Mouse (Mus musculus) liver (tissue): Measurements from ENCODE around the gene 1700029F12Rik.
A peak's percentile ranks its signal among the peaks of the same experiment; 100 is the strongest.

ENCODE experiments used
- DNase-seq: peaks from one replicate; pipeline ENCODE4 v3.0.0-alpha.2; 2020; ENCODE audit warnings: mixed read lengths

The 1700029F12Rik gene

DNA sequence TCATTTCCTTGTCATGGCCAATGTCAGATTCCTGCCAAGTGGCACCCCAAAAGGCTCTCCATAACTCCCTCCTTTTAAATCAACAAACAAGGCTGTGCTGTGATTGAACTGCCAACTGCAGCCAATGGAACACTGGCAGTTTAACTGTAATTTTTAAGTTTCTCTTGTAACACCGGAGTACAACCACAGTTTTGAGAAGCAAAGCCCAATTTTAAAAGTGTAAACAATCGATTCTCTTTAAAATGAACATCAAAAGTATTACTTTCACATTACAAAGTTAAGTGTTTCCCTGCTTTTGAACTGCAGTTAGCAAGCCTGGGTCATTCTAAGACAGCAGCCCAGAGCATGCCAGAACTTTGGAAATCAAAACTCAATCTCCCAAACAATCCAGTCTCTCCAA is at the start of gene 1700029F12Rik:
Gene 1700029F12Rik (minus strand): TSS at position 101 of the 400 bp plus-strand sequence.
- DNase-seq, result no peak

DNA sequence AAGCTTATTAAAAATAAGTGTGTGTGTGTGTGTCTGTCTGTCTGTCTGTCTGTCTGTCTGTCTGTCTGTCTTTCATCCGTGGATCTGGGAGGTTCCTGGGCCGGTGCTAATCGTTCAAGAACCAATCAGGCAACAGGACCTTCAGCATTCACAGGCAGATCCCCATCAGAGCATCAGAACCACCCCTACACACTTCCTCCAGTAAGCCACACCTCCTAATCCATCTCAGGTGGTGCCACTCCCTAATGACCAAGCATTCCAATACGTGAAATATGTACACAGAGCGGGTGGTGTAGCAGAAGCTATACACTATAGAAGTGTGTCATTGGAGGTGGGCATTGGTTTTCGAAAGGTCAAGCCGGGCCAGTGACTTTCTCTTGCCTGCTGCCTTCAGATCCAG is 48.3 kb upstream of the 1700029F12Rik start:
- DNase-seq, result peak; percentile 36

DNA sequence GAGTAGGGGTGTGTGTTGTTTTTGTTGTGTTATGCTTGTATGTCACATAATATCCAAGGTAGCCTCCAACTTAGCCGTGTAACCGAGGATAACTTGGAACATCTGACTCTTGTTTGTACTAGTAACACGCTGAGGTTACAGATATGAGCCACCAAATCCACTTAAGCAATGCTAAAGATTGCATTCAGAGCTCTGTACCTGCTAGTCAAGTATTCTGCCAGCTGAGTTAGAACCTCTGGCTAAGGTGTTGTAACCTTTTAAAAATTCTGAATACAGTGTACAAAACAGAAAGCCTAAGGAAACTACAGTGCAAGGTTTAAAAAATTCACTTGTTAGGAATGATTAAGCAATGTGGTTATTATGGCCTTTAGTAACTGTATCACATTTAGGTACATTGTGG is 46.5 kb upstream of the 1700029F12Rik start:
- no peak for DNase-seq

DNA sequence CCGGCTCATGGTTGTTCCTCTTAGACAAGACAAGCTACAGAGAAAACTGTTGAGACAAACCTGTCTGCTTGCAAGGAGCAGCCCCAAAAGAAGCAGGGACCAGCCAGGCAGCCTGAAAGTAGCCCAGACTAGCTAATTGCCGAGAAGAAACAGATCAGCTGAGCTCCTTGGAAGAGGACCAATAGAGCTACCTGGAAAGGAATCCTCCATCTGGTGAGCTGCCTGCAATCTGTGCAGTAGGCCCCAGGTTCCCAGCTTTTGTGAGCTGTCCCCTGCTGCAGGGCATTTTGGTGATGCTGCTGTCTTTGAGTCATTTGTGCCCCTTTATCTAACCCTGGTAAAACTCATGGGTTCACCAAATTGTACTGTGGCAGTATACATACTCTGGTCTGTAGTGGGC is 46.0 kb upstream of the 1700029F12Rik start:
- DNase-seq, result no peak

DNA sequence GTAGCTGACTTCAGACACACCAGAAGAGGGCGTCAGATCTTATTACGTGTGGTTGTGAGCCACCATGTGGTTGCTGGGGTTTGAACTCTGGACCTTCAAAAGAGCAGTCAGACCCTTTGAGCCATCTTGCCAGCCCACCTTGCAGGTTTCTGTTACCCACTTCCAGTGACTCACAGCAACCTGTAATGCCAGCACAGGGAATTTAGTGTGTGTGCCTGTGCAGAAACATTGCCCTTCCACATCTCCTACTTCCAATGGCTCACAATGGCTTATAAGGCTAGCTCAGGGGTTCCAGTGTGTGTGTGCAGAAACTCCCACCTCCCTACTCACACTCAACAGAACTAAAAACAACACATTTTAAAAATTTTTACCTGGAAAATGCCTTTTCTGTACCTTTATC is 43.4 kb upstream of the 1700029F12Rik start:
- DNase-seq, result no peak

DNA sequence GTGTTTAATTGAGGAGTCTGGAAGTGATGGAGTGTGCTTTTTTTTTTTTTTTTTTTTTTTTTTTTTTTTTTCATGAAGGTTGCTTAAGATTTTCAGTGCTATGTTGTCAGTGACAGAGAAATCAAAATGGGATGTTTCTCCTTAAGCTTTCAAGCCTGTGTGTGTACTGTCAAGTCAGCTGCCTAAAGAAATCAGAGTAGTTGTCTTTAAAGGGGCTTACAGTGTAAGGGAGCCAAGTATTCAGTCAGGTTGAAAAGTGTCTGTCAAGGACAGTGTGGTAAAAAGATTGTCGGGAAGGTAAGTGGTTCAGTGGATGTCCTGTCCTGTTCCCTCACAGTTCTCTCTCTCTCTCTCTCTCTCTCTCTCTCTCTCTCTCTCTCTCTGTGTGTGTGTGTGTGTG is 39.3 kb upstream of the 1700029F12Rik start:
- no peak for DNase-seq

DNA sequence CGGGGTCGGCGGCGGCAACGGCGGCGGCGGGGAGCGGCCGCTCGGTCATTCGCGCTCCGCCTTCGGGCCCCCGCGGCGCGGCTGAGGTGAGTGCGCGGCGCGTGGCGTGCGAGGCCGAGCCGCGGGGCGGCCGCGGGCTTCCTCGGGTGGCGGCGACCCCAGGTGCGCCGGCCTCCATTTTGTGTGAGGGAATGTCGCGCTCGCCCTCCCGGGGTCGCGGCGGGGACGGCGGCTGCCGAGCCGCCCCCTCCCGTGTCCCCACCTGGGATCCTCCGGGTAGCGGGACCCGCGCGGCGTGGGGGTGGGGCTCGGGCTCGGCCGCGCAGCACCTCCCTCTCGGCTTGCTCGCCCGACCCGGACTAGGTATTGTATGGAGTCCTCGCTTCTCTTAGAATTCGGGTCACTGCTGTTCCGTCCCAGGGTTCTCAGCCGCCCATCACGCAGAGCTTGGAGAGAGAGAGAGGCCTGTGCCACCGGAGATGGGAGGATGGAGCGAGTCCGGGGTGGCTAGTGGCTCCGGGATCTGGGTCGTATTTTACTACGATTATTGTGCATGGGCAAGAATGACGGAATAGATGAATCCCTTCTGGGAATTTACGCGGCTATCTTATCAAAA is 37.6 kb upstream of the 1700029F12Rik start:
- peak; percentile 54 for DNase-seq

DNA sequence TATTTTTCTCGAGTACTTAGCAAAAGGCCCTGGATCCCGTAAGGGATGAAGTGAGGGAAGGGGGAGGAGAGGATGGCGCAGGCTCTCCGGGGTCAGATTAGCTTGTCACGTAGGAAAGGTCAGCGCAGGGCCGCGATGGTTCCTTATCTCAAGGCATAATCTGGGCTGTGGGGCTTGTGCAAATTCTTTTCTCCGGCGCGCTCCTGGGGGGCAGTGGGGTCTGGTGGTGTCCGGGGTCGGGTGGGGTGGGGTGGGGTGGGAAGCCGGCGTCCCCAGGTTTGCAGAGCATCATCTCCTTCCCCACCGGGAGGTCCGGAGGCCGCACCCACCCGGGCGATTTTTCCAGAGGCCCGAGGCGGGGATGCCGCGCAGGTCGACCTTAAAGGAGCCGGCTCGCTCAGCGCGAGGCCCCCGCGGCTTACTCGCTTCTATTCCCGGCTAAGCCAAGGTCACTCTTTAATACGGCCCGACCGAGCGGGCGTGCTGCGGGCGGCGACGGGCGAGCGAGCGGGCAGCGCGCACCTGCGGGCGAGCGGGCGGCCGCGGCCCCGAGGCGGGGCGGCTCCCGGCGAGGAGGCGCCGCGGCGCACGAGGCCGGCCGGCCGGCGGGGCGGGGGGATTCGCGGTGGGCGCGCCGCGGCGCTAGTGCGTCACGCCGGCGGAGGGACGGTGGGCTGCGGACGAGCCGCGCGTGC is 36.9 kb upstream of the 1700029F12Rik start:
- DNase-seq, result peak; percentile 63

DNA sequence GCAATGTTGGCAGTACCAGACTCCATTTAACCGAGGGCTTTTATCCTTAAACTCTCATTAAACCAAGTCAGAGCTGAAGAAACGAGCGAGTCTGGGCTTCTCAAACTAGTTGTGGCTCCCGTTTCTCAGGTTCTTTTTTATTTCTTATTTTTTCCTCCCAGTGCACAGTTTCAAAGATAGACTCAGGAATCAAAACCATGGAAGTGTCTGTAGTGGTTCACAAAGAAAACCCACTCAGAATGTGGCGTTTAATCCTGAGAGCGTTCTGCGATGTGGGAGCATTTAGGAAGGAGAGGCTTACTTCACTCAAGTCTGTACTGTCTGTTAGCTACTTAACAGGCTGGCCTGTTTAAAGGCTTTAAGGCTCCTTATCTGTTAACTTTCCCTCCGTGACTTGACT is 34.0 kb upstream of the 1700029F12Rik start:
- no peak for DNase-seq

DNA sequence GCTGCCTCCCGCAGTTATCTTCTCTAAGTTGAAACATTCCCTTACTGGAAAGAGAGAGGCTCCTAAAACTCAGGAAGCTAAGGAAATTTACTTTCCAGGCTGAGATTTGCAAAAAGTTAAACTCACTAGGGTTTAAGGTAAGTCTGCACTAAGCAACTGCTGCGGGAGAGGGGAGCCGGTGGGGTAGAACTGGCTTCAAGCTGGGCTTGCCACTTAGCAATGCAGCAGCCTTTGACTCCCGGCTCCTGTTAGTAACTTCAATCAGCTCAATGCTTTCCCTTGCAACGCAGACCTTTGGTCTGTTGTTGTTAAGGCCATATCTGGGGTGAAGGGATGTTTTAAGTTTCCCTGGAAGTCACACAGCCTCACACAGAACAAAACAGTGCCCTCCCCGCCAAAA is 33.5 kb upstream of the 1700029F12Rik start:
- peak; percentile 52 for DNase-seq

DNA sequence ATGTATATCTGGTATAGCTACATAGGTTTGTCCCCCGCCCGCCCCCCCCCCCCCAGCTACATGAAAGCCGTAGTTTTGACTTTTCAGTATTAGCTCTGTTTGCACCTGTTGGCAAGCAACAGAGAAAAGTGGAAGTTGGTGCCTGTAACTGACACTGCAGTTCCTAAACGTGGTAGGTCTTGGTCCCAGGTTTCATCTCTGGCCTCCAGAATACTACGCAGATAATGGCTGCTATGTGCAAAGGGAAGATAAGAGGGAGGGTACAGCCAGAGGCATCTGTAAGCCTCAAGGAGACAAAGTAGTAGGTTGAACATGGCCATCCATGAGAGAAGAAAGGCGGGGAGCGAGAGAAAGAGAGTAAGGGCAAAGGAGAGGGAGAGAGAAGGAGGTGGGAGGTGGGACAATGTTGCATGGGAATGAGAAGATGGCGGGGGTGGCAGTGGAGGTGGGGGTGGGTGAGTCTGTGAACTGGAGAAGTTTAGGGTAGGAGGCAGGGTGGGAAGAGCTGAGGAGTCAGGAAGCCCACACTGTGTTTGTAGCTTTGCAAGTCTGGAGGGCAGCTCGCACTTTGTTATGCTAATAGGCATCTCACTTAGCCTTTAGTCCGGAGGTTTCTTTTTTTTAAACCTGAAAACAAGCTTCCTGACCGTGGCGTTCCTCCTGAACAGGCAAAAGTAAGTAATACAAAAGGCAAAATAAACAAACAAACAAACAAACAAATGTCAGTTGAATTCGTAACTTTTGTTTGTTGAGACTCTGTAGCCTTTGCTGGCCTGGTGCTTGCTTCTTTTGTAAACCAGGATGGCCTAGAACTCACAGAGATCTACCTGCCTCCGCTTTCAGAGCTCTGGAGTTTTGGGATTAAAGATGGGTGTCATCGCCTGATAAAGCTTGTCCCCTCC is 32.7 kb upstream of the 1700029F12Rik start, which contains the start of gene Fam169a:
Gene Fam169a (plus strand): TSS at position 638 of the 902 bp plus-strand sequence.
- peak; percentile 65 for DNase-seq

DNA sequence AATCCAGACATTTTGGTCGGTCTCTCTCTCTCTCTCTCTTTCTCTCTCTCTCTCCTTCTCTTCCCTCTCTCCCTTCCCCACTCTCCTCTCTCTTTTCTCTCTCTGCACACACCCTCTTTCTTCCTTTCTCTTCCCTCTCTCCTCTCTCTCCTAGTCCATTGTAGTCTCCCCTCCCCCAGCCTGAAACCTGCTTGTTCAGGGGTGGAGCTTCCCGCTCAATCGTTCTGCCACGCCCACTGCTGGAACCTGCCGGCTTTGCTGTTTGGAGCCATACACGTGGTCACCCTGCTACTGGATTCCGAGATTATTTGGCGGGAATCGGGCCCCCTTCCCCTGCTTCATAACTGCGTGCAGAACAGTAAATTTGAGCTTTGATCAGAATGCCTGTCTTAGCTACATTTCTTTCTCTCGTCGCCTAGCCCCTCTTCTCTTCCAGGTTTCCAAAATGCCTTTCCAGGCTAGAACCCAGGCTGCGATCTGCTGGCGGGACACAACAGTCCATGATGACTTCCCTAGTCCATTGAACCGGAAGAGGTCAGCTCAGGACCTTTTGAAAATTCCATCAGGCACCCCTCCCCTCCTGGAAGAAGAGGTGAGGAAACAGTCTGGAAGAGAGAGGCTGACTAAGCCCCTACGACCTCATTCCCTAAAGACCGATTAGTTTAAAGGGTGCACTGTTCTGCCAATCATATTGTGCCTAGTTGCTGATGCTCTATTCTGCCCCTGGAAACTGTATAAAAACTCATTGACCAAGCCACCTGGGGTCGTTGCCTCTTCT is 30.9 kb upstream of the 1700029F12Rik start:
- peak; percentile 82 for DNase-seq

DNA sequence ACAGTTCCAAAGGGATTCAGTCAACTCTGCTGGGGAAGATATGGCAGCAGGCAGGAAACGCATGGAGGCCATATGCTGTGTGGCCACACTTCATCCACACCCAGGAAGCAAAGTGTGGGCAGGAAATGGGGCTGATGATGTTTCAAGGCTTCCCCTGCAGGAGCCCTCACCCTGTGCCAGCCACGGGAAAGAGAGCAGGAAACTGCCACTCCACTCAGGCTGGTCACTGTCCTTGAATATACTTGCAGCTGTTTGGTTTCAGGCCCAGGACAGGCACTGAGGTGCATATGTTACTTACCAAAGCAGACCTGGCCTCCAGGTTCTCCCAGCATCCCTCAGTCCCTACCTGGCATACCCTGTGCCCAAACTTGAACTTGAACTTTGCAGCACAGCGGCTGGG is 30.3 kb upstream of the 1700029F12Rik start:
- DNase-seq, result peak; percentile 19

DNA sequence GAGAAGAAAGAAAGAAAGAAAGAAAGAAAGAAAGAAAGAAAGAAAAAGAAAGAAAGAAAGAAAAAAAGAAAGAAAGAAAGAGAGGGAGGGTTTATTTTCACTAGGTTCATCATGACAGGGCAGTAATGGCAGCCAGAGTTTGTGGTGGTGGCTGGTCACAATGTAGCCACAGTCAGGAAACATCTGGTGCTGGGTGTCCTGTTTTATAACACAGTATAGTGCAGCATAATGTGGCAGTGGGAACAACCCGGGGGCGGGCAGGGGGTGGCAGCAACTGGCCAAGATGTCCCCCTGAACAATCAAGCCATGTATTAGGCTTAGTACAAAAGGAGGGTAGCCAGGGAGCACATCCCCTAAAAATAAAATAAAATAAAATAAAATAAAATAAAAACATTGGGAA is 29.3 kb upstream of the 1700029F12Rik start:
- no peak for DNase-seq

DNA sequence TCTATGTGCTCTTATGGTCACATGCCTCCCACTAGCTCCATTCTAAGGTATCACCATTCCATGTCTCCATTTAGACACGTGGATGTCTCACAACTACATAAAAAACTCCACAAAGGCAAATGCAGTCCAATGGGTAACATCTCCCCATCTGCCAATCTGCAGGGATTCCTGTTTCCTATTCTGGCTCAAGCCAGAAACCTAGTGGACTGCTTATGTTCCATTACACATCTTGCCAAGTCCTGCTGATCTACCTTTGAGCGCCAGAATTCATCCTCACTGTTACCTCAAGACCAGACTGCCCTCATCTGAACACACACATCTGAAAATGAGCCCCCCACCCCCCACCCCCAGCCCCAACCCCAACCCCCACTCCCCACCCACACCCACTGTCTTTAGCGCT is 28.0 kb upstream of the 1700029F12Rik start:
- DNase-seq, result no peak

DNA sequence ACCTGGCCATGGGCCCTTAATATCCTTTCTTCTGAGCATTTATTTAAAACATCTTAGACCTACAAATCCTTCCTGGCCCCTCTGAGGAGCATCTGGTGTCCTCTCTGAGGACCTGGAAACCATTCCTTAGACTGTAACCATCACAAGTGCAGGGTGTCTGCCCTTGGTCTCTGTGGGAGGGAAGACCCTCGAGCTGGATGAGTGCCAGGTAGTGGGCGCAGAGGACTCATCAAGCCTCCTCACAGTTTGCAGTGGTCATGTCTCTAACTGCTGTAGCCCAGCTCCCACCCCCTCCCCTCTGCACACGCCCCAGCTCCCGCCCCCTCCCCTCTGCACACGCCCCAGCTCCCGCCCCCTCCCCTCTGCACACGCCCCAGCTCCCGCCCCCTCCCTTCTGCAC is 26.2 kb upstream of the 1700029F12Rik start:
- DNase-seq, result no peak

DNA sequence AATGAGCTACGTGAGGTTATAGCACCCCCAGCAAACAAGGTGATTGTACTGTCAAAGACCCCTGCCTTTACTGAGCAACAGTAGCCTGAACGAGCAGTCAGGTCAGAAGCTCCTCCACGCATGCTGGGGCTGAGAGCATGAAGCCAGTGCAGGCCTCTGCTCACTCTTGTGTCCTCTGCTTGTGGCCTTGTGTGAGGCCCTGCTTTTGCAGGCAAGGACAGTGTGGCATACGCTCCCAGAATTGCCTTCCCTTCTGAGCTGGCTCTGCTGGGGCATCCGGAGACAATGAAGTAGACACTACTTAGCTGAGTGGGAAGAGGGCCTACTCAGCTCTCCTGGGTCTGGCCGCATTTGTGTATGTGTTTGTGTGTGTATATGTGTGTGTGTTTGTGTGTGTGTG is 25.6 kb upstream of the 1700029F12Rik start:
- DNase-seq, result no peak

DNA sequence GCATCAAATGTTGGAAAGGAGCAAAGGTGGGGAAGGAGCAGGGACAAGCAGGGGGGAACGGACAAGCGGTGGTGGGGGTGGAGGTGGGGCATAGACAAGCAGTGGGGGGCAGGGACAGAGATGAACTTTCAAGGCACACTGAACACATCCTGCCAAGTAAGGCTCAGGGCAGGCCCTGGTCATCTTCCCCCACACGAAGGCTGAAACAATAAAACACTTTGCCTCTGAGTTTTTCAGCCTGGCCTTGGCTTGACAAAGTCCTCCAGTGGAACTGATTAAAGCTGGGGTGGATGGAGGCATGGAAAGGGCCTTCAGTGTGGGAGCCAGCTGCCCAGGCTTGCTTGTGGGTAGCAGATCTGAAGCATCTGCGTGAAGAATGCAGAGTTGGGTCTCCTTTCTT is 23.7 kb upstream of the 1700029F12Rik start:
- no peak for DNase-seq

DNA sequence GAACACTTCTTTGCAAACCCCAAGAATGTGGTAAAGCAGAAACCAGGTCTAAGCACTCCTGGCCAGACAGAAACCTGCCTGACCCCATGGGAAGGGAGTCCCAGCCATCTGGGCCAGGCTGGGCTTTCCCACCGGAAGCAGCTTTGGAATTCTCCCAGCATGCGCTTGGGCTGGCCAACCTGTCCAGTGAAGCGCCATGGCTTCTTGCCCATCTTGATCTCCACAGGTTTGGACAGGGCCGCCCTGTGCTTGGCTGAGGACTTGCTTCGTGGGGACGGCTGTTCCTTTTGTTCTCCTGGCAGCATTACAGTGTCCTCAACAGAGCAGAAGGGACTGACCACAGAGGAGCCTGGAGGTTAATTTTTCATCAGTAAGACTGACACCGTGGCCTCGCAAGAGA is 19.7 kb upstream of the 1700029F12Rik start:
- no peak for DNase-seq

DNA sequence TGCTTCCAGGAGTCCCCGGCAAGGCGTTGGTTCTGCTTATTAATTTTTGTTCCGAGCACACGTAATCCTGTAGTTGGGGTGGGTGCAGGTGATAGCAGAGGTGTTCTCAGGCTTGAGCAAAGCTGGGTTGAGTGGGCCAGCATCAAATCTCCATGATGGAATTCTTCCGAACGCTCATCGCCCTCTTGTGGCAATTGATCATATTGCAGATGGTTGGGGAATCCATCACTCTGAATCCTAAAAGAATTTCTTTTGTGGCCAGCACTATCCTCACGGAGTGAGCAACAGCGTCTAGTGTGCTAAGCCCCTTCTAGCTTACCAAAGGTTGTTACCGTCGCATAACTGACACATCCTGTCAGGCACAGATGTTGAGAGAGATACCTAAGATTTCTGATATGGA is 18.5 kb upstream of the 1700029F12Rik start:
- peak; percentile 65 for DNase-seq

DNA sequence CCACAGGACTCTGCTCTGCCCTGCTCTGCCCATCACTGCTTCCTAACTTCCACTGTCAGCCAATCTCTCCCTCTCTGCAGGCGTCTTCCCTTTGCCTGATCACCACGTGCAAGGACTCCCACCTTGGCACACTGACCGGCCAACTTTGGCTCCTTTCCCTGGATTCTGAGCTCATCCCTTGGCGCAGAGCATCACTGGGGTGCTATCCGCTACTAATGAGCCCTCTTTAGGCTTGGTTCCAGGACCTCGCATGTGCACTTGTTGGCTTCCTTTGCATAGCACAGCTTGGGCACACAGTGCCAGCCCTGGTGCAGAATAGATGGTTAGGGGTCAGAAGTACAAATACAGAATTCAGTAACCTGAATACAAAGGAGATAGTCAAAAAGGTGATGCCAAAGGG is 17.0 kb upstream of the 1700029F12Rik start:
- no peak for DNase-seq

DNA sequence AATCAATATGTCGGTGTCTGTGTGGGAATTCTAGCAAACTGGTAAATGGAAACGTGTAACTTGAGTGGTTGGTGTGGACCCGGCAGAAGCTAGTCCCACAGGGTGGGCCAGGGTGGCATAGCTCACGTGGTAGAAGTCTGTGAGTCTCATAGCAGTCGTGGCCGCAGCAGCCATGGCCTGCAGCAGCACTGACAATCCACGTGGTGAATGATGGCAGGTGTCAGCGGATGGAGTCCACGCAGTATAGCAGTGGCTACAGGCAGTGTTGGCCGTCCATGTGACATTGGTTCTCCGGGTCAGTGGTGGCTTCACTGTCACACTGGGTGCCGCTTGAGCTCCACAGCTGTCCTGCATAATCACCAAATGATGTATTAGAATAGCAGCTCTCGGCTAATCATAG is 4.1 kb downstream of the 1700029F12Rik start:
- DNase-seq, result no peak

DNA sequence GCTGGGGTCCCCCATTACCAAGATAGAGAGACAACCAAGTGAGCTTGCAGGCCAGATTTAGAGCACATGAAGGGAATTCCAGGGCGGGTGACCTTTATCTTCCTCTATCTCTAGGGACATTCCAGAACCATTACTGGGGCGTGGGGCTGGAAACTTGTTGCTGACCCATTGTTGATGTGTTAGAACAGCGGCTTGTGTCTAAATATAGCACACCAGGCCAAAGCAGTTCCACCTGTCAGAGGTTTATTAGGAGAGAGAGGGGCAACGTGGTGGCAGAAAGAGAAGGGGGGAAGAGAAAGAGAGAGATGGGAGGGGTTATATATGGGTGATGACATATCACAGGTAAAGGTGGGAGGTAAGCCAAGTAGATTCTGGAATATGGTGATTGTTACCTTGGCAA is 12.3 kb downstream of the 1700029F12Rik start:
- no peak for DNase-seq
